Mouse (Mus musculus): ENCODE results near the gene Dpp6.

Gene Dpp6

DNA sequence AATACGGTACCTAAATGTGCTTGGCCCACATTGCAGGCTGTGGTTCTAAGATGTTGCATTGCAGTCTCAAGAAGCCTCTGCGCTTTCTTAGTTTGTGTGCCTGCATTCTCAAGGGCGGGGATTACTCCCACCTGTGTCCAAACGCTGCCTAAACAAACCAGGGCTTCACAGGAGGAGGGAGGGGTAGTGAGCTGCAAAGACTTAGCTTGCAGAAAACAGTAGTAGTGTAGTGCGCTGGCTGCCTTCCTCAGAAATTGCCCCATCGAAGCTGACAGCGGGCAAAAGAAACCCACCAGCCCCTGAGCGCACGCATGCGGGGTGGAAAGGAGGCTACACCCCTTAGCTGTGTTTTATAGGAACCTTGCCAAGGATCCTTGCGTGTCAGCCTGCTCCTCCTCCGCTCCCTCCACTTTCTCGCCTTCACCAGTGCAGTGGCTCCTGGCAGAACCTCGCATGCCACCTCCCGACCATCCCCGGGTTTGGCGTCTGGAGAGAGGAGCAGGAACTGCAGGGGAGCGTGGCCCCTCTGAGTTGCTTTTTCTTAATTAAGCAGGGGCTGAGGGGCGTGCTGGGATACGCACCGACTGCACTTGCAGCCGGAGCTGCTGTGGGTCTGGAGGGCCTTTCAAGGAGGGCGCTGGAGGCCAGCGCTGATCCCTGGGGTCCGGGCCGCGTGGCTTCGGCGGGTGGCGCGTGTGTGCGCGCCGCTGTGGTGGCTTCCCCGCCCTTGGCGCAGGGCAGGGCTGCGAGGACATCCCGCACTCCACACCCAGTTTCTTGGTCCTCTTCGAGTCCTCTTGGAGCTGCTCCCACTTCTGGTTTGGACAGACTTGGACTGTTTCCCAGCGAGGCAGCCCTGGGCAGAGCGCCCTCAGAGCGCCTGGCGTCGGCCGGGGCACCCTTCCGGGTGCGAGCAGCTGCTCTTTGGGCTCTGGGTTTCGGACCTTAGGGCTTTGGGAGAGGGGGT is at the start of gene Dpp6:
Gene Dpp6, plus strand, starts transcription at position 229 of the 967 bp plus-strand sequence.
- peak; percentile 24 for DNase-seq

DNA sequence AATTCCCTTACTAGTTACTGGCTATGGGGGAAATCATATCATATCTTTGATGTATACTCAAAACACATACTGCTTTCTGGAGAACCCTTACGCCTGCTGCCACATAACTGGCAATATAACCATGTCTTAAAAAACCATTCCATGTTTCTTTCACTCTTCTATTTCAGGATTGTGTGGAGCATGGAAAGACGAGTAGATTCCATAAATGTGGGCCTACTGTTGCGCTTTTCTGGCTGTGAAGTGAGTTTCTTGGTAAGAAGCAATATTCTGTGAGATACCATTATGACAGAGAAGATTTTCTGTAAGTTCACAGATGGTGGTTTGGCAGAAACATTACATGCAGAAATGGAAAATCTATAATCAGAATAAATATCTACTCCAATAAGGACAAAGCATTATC is 33.0 kb upstream of the Dpp6 start:
- DNase-seq, result no peak

DNA sequence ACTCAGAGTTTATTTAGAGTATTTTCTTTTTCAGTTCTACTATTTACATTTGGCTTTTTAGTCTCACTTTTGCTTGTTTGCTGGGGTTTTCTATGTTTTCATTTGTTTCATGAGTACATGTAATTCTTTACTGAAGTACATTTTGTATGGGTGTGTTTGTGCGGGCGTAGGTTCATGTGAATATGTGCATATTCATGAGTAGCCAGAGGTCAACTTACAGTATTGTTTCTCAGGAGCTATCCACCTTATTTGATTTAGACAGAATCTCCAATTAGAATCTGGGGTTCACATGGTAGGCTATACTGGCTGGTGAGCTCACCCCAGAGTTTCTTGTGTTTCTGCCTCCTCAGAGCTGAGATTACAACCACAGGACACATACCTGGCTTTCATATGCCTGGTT is 21.5 kb upstream of the Dpp6 start:
- no peak for DNase-seq

DNA sequence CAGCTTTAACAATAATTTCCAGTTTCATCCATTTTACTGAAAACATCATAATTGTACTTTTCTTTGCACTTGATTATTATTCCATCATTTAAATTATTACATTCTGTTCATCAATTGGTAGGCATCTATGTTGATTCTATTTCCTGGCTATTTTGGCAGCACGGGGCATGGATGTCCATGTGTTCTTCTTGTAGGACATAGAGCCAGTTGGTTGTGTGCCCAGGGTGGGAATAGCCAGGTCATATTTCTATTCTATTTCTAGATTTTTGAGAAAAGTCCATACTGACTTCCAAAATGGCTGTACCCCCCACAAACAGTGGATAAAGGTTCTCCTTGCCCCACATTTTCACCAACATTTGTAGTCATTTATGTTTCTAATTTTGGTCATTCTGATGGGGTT is 19.0 kb downstream of the Dpp6 start:
- DNase-seq, result no peak

DNA sequence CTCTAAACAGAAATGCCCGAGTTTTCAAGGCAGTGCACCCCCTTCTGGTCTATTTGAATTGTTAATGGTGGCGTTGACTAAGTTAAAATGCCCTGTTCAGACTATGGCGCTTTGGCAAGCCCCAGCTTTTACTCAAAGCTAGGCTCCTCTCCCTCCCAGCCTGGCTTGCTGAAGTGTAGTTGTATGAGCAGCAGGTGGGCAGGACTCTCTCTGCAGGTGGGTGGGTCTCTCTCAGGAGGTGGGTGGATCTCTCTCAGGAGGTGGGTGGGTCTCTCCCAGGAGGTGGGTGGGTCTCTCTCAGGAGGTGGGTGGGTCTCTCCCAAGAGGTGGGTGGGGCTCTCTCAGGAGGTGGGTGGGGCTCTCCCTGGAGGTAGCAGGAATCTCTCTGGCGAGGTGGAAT is 24.1 kb downstream of the Dpp6 start:
- DNase-seq, result peak; percentile 7

DNA sequence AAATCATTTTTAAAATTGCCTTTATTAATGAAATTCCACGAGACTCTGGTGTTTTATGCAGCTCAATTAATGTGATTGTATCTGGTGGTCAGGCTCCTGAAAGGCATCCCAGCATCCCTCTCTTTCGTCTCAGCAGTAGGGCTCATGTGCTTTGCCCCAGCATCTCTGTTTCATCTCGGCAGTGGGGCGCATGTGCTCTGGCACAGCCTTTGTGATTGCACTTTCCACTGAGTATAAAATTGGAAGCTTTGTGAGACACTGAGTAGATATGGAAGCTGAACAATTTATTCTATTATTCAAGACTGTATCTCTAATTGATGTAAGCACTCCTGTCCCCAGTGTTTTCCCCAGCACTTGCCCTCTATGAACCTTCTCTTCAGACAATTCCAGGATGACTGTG is 37.7 kb downstream of the Dpp6 start:
- DNase-seq, result no peak

DNA sequence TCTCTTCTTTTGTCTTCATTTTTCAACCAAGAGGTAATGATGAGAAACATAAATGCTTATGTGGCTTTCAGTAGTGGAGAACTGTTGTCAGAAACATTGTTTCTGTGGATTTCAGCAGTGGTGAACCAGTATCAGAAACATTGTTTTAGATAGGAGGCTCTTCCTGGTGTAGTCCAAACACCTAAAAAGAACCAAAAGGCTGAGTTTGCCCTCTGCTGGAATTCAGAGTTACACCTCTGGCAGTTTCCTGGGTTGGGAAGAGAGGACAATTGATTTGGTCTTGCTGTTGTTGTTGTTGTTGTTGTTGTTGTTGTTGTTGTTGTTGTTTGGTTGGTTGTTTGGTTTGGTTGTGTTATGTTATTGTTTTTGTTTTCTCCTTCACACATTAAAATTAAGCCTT is 58.4 kb downstream of the Dpp6 start:
- DNase-seq, result peak; percentile 4

DNA sequence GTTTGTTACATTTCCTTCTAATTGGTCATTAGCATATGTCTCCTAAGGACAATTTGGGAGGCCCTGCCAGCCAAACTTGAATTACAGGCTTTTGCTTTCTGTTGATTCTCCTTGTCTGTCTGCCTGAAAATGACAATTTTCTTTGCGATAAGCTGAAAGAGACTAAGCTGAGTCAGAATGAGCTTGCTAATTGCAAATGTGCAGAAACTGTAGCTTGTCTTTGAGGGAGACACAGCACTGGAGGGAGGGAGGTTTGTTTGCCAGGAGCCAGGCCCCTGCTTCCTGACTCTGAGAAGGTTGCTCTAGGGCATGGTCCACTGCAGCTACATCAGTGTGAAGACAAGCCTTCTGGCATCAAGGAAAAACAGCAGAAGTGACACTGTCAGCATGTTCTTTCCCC is 70.5 kb downstream of the Dpp6 start:
- no peak for DNase-seq

DNA sequence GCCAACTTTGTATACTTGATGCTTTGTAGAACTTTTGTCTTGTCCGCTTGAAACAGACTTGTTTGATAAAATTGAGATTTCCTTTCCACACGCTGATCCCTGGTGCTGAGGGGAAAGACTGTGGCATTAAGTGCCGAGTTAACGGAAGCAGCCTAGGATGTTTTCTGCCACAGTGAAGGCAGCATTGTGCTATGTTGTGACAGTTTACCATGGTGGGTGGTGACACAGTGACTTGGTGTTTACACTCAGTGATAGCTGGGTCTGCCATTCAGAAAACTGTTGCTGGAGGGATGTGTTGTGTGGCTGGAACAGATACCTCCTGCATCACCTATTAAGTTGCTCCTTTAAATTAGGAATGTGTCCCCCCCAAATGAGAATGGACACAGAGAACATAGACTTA is 71.1 kb downstream of the Dpp6 start:
- no peak for DNase-seq

DNA sequence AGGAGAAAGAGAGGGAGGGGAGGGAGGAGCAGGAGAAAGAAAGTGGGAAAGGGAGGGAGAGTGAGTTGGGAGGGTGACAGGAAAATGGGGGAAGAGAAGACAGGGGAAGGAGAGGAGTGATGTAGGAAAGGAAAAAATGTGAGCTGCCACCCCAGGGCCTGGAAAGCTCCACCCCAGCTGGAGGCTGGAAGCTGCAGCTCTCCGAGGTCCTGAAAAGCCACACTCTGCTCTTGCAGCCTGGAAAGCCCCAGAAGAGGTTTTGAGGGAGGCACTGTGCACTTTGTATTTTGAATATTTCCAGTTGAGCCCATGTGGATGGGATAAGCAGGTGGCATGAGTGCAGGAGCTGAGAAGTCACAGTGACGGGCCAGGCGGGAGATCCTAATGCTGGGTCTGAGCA is 77.3 kb downstream of the Dpp6 start:
- peak; percentile 64 for DNase-seq

DNA sequence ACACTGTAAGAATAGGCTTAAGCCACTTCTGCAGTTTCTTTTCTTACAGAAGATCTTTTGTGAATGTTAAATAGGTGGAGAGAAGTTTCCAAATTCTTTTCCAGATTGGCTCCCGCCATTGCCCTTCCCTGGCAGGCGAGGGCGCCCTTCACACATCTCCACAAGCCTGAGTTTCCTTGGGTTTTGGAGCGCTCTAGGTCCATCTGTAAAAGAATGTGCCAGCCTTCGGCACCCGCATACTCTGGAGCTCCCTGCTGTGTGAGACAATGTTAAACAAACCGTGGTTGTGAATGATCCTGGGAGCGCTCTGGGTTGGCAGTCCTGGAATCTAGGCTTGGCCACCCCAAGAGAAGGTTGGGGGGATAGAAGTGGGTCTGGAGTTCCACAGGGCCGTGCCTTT is 86.8 kb downstream of the Dpp6 start:
- peak; percentile 59 for DNase-seq

DNA sequence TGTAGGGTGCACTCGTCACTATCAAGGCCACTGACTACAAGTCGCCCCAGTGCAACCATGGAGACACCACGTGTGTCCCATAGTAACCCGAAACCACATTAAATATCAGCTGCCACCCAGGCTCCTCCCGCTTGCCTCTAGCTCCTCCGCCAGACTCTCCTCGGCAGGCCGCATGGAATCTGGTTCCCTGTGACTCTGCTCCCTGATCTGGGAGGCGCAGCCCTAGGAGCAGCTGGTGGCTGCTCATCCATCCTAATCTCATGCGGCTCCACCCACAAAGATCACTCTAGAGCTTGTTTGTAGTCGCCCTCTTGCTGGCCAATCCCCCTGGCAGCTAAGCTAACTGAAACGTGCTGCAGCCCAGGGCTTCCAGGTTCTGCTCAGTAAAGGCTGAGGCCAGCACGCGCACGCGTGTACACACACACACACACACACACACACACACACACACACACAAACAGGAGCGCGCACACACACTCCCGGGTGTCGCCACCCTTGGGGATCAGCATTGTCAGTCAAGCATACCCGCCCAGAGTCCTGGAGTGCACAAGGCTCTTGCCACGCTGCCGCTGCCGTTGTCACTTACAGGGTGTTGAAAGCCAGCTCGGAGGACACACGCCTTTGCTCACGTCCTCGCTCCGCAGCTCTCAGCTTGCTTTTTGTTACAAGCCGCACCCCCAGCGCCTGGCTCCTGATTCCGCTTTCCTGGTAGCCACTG is 87.5 kb downstream of the Dpp6 start:
- peak; percentile 83 for DNase-seq

DNA sequence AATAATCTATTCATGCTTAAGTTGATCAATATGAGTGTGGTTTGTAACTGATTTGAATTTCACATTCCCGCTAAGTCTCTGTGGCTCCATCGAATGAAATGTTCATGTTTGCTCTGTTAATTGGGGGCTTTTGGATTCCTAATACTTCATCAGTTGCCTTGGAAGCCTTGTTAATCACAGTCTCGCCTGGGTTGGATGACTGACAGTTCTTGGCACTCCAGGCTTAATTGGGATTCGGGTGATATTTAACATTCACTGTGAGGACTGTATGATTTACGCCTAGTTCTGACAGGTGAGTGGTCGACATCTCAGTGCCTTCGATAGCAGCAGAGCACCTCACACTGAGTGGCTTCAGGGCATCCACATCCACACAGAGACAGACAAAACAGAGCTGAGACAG is 90.1 kb downstream of the Dpp6 start:
- no peak for DNase-seq

DNA sequence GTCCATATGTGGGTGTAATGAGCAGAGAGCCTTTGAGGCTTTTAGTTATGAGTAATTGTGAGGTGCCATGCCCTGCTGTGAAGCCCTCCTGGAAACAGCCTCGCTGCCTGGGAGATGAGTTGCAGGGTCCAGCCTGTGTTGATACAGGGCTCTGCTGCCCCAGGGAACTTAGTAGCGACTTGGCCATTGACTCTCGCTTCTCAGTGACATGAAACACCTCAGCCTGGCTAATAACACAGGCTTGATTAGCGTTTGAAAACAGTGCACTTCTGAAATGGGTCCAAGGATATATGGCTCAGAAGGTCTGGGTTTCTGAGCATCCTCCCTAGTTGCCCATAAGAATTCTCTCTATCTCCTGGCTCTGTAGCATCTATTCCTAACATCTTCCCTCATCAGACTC is 91.6 kb downstream of the Dpp6 start:
- DNase-seq, result no peak

DNA sequence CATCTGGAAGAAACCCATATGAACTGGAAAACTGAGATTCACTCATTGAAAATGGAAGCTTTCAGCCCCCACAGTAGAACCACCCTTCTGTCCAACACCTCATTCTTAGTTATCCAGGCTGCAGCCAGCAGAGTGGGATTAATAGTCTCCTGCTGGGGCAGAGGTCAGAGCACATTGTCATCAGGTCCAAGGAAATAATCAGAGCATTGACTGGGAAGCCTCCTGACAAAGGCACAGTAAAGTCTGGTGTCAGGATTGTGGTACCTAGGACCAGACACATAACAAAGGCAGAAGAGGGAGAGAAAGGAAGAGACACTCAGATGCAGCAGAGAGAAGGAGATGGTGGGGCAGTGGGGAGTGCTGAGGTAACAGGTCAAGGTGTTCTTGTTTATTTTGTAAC is 93.3 kb downstream of the Dpp6 start:
- DNase-seq, result no peak

DNA sequence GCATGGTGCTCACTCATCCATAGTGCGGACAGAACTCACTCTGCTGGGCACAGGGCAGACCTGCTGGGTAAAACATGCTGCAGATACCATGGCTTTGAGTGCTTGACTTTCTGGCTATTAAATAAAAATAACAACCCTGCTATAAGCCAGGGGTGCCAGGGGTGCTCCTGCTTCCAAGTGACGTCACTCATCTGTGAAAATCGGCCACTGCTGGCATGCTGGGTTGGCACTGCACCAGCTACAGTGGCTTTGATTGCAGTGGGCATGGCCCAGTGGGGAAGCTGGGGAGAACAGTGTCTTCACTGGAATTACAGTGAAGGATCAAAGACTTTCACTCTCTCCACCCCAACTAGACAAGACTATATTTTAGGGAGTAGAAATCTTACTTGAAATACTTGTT is 95.0 kb downstream of the Dpp6 start:
- DNase-seq, result no peak

DNA sequence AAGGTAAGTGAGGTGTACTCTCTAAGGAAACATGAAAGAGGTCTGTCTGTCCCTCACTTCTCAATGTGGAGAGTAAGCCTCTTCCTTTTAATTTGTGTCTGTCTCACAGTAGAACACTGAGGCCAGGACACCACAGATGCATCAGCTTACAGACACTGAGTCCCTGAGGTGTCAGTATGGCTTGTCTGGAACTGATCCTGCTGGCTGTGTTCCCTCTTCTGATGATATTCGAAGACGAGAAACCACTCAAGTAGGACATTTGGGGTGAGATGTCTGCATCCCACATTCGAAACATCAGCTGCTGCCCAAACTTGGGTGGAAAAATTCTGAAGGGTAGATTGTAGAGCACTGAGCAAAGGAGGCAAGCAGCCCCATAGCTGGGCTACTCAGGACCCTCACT is 101.8 kb downstream of the Dpp6 start:
- DNase-seq, result no peak

DNA sequence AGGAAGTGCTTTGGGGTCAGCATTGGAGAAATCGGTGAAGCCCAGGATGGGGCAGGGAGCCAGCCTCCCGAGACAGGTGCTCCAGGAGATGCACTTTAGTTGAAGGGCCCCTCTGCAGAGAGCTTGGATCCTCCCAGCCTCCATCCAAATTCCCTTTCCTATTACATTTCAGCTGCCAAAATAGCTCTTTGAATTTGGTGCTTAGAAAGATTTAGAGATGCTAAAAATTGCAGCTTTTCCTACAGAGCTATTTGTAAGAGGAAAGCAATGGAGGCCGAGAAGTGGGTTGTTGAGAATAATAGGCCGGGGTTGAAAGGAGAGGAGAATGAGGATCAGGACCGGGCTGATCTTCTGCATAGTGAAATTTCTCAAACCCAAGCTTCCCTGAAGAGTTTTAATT is 107.5 kb downstream of the Dpp6 start:
- DNase-seq, result no peak

DNA sequence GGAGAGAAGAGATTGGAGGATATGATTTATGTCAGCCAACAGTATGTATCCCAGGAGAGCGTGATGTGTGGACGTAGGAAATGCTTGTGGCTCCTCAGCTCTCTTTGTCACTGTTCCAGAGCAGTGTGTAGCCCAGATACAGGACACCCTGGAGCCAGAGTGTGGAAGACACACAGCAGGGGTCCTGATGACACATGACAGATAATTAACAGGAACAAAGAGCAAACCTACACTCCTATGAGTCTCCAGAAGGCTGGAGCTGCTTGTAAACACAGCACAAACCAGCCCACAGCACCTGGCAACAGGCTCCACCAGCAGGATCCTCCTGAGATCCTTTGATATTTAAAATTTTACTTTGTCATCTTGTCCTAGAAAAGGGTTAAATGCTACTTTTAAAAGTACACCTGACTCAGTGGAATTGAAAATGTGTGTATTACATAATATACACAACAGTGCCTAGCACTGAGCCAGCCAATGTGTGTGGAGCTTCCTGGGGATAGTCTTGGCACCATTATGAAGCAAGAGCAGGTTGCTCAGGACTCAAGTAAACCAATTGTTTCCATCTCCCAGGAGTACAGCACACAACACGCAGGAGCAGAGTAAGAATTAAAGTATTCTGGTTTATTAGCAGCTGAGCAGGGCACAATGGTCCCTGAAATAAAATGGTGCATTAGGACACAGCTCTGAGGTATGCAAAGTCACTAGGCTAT is 115.6 kb downstream of the Dpp6 start:
- no peak for DNase-seq

DNA sequence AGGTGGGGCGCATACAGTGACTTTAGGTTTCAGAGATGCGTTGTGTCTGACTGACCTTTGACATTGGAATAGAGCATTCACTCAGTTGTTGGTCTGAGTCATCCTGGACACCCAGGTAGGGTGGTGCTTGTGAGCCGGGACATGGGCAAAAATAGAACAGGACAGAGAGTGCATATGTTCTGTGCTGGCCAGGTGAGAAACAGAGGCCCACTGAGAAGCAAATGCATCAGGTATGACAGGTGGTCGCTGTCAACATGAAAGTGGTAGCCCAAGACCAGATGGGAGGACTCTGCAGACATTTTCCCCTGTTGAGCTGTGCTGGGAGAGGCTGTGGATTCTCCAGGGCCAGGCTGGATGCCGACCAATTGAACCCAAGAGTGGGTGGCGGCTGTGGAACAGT is 117.9 kb downstream of the Dpp6 start:
- no peak for DNase-seq

DNA sequence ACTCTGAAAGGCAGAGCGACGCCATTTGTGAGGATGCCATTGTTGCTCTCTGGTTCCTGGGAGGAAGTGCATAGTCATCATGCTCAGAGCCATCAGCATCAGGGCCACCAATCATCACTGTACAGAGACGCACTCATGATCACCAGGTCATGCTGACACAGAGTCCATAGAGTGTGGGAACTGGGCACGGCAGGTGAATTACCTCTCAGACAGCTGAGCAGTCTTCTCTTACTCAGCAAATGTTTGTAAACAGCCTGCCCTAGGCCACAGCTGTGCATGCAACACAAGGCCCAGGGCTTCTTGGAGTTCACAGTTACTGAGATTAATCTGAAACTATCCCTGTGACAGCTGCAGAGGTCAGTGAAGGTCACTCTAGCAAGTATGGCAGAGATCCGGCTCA is 124.5 kb downstream of the Dpp6 start:
- DNase-seq, result peak; percentile 3

DNA sequence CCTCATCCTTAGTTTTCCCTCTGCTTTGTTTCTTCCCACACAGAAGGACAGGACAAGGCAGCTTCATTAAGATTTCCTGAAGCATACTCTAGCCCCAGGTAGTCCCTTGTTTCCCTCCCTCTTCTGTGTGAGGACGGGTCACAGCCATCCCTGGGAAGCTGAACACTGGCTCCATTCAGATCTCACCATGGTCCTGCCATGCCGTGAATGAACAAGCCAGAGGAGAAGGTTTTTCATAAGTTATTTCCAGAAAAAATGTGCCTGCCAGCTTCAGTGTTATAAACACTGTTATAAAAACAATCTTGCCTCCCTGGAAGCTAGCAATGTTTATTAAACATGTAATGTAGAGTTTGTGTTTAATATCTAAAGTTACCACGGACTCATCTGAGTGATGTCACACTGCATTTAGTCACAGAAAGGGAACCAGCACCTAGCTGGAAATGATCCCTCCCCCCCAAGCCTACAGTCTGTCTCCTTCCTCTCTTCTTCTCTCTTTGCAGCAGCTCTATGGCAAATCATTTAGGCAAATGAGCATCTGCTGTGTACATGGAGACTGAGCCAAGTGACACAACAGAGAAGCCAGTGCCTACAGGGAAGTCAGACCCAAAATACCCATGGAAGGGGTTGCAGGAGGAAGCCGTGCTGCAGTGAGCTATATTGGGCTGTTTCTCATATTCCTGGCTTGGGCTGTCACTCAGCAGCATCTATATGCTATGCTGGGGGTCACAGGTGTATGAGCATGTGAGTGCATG is 128.3 kb downstream of the Dpp6 start:
- no peak for DNase-seq

Measured in embryo, embryonic 11 days (tissue).